Mouse (Mus musculus) testis, adult 2 months (tissue): Measurements from ENCODE around the gene Ctu2.

Source experiments
- CTCF ChIP-seq: fragments of 200-500 bp; IDR thresholded peaks from 2 replicates; pipeline ENCODE4 v1.5.1; 2012; ENCODE audit warnings: low read depth, mild to moderate bottlenecking, inconsistent platforms, low read length, moderate library complexity; ENCODE audit not compliant: control insufficient read depth, insufficient read depth, insufficient replicate concordance
- POLR2A ChIP-seq: fragments of 200-500 bp; IDR thresholded peaks from 2 replicates; pipeline ENCODE4 v1.6.1; 2012; ENCODE audit warnings: low read depth, mild to moderate bottlenecking, inconsistent platforms, low read length, moderate library complexity; ENCODE audit not compliant: control insufficient read depth

GRCm38 (mm10) chr8:122520611-122521010 is 44.7 kb downstream of the Ctu2 start:
- TF ChIP-seq POLR2A (no peak), CTCF (no peak)
